Mouse (Mus musculus): ENCODE measurements around the gene Entpd3. TPM values are rescaled to one million over a fixed set of nuclear protein-coding genes. Genes with fewer than 3 reads are reported as not detected.

Gene Entpd3
- polyA plus RNA-seq, 1 experiment = not detected

DNA sequence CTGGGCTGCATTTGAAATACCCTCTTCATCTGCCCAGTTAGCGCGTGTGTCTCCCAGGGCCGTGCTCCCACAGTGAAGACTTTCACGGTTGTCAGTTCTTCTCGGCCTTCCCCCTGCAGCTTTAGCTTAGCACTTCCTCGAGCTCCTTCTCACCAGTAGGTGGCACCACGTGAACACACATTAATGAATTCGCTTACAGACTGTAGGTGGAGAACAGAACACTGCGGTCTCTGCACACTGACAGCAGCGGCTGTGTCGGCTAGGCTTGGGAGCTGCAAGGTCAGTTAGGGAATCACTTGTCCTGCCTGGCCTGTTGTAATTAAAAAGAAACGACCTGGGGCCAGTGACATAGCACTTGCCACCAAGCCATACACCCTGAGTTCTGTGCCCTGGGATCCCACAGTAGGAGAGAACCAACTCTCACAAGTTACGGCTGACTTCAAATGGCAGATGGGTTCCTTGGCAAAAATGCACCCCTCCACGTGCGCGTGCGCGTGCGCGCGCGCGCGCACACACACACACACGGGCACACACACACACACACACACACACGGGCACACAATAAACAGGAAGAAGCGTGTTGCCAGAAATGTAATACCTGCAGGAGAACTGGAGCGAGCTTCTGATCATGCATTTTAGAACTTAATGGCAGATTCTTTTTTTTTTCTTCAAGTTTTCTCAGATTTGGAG lies 43.1 kb downstream of the Entpd3 start:
- Histone ChIP-seq H3K27ac (ENCODE audit: insufficient read depth, low read depth, low read length) (0 out of 2 replicates have a peak overlapping the region, but pooled peaks have one; percentile 2), H3K4me3 (ENCODE audit: insufficient read depth, low read depth, low read length) (peak overlapping the region; percentile 20), H3K4me1 (ENCODE audit: control insufficient read depth, insufficient read depth, low read length) (peaks cover 15% of the 10 kb centered on the region)
- TF ChIP-seq CTCF (IDR thresholded peaks at IDR 0.05; ENCODE audit: insufficient read depth, low read depth, low read length) (no peak; the same call in none of the 2 replicates), POLR2A (IDR thresholded peaks at IDR 0.05; ENCODE audit: insufficient read depth, low read depth, low read length) (no peak)
- WGBS = 7% methylated on average over 28 of the region's 28 CpGs

GRCm38 (mm10) chr9:120583314-120583713 lies 43.7 kb downstream of the Entpd3 start:
- Histone ChIP-seq H3K4me3 (ENCODE audit: insufficient read depth, low read depth, low read length) (no peak overlapping the region), H3K27ac (ENCODE audit: insufficient read depth, low read depth, low read length) (no peak overlapping the region), H3K4me1 (ENCODE audit: control insufficient read depth, insufficient read depth, low read length) (peaks cover 15% of the 10 kb centered on the region)
- WGBS = 85% methylated on average over 3 of the region's 3 CpGs
- TF ChIP-seq CTCF (IDR thresholded peaks at IDR 0.05; ENCODE audit: insufficient read depth, low read depth, low read length) = no peak
- TF ChIP-seq POLR2A (IDR thresholded peaks at IDR 0.05; ENCODE audit: insufficient read depth, low read depth, low read length) = no peak

DNA sequence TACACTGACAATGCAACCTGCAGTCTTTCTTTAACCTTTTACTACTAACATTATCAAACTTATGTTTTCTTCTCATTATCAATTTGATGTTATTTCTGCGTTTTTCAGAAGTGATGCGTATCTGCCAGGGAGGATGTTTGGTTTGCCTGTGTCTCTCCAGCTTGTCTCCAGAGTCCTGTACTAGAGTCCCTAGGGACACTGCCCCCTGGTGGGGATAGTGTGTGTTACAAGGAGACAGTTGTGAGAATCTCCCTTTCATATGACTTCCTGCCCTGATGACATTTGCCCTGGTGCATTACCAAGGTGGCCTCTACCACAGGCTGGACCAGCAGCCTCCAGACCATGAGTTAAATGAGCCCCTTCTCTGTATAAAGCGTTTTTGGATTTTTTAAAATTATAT lies 46.9 kb downstream of the Entpd3 start:
- Histone ChIP-seq H3K27ac (ENCODE audit: insufficient read depth, low read depth, low read length) (no peak overlapping the region), H3K4me3 (ENCODE audit: insufficient read depth, low read depth, low read length) (no peak overlapping the region), H3K4me1 (ENCODE audit: control insufficient read depth, insufficient read depth, low read length) (peaks cover 9% of the 10 kb centered on the region)
- no peak for TF ChIP-seq POLR2A (IDR thresholded peaks at IDR 0.05; ENCODE audit: insufficient read depth, low read depth, low read length)
- TF ChIP-seq CTCF (IDR thresholded peaks at IDR 0.05; ENCODE audit: insufficient read depth, low read depth, low read length) = no peak
- WGBS = 7% methylated on average over 3 of the region's 3 CpGs

DNA sequence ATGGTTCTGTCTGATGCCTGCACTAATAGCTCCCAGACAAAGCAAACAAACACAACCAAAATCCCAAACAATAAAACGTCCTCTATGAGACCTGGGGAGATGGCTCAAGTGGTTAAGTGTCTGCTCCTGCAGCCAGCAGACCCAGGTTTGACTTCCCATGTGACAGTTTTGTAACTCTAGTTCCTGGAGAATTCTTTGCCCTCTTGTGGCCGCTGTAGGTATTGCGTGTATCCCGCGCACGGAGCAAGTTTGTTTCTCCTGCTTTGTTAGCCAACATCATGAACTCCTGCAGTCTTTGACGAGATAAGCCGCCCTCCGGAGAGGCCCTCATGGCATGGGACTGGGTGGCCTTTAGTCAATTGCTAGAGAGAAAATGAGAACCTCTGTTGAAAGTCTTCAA lies 51.9 kb downstream of the Entpd3 start:
- Histone ChIP-seq H3K4me3 (ENCODE audit: insufficient read depth, low read depth, low read length) (no peak overlapping the region), H3K27ac (ENCODE audit: insufficient read depth, low read depth, low read length) (no peak overlapping the region), H3K4me1 (ENCODE audit: control insufficient read depth, insufficient read depth, low read length) (peaks cover 6% of the 10 kb centered on the region; the same call in 1 of the 2 replicates)
- WGBS = 2% methylated on average over 9 of the region's 9 CpGs
- TF ChIP-seq CTCF (IDR thresholded peaks at IDR 0.05; ENCODE audit: insufficient read depth, low read depth, low read length) = peak; percentile 51; the same call in 1 of the 2 replicates
- no peak for TF ChIP-seq POLR2A (IDR thresholded peaks at IDR 0.05; ENCODE audit: insufficient read depth, low read depth, low read length)

DNA sequence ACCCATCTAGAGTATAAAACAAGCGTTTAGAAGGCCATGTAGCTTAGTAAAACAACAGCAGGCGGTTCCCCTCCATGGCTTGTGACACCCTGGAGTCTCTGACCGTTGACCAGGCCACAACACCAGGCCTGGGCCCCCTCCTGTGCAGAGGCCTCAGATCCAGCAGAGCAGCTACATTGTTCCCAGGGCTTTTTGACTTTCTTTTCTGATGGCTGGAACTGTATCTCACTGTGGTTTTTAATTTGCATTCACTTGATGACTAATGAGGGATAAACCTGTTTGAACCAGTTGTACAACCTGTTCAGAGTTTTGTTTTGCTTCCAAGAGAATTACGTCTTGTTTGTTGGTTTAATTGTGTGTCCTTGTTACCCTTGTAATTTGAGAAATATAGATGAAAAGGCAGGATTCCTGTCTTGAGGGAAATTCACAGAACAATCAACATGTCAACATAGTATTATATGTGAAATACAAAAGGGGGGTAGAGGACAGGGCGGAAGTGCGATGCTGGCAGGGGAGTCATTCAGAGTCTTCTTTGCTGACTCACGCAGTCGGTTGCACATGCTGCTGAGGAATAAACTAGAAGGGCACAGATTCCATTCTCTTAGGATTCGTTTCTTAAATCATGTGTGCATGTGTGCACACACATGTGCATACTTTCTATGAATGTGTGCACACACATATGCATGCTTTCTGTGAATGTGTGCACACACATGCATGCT lies 53.9 kb downstream of the Entpd3 start:
- Histone ChIP-seq H3K4me3 (ENCODE audit: insufficient read depth, low read depth, low read length) (no peak overlapping the region), H3K27ac (ENCODE audit: insufficient read depth, low read depth, low read length) (no peak overlapping the region), H3K4me1 (ENCODE audit: control insufficient read depth, insufficient read depth, low read length) (peaks cover 6% of the 10 kb centered on the region; the same call in 1 of the 2 replicates)
- no peak for TF ChIP-seq POLR2A (IDR thresholded peaks at IDR 0.05; ENCODE audit: insufficient read depth, low read depth, low read length)
- TF ChIP-seq CTCF (IDR thresholded peaks at IDR 0.05; ENCODE audit: insufficient read depth, low read depth, low read length) = no peak
- 53% methylated on average over 9 of the region's 9 CpGs for WGBS

DNA sequence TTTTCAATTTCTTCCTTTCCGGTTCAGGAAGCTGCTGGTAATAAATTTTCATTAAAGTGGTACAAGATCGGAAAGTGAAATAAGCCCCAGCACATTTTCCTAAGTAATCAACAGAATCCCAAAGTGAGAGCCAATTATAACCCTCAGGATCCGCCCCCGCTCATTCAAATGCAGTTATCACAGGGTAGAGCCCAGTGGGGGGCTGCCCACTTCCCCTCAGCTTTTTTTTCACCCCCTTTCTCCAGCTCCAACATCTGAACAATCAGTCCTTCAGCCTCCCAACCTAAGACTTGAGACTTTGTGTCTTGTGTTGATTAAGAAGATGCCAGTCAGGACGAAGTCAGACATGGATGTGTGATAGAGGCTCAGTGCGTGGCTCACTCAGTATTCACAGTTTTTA lies 55.2 kb downstream of the Entpd3 start:
- Histone ChIP-seq H3K27ac (ENCODE audit: insufficient read depth, low read depth, low read length) (no peak overlapping the region), H3K4me3 (ENCODE audit: insufficient read depth, low read depth, low read length) (no peak overlapping the region), H3K4me1 (ENCODE audit: control insufficient read depth, insufficient read depth, low read length) (peaks cover 6% of the 10 kb centered on the region; the same call in 1 of the 2 replicates)
- WGBS = 52% methylated on average over 6 of the region's 6 CpGs
- TF ChIP-seq POLR2A (IDR thresholded peaks at IDR 0.05; ENCODE audit: insufficient read depth, low read depth, low read length) (no peak), CTCF (IDR thresholded peaks at IDR 0.05; ENCODE audit: insufficient read depth, low read depth, low read length) (no peak)

- TF ChIP-seq CTCF (IDR thresholded peaks at IDR 0.05; ENCODE audit: insufficient read depth, low read depth, low read length) (no peak), POLR2A (IDR thresholded peaks at IDR 0.05; ENCODE audit: insufficient read depth, low read depth, low read length) (no peak)
- Histone ChIP-seq H3K4me1 (ENCODE audit: control insufficient read depth, insufficient read depth, low read length) (peaks cover 6% of the 10 kb centered on the region; the same call in 1 of the 2 replicates), H3K4me3 (ENCODE audit: insufficient read depth, low read depth, low read length) (no peak overlapping the region), H3K27ac (ENCODE audit: insufficient read depth, low read depth, low read length) (no peak overlapping the region)
- 70% methylated on average over 4 of the region's 4 CpGs for WGBS
Observed at GRCm38 (mm10) chr9:120595306-120595705, 55.7 kb downstream of the Entpd3 start.

DNA sequence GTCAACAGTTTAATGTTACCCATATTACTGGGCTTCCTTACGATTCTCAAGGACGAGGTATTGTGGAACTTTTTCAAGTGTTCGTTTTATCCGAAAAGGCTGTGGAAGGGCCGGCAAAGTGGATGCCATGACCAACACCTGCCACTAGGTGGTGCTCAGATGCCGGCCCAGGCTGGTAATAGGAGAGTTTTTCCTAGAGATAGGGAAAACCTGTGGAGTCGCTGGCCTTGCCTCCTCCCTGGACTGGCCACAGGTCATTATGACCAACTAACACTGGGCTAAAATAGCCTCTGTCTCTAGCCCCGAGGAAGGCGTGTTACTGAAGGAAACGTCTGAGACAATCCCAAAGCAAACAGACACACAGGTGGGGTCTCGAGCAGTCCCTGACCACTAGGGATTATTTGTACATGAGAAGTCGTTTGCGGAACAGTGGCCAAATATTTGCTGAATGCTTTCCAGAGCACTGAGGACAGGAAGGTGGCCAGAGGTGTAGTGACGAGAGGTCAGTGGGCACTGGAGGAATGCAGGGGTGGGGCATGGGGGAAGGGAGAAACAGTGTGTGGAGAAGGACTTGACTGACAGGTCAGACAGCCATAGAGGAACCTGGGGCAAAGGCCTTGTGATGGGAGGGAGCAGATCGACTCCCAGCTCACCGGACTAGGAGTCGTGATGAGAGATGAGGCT lies 62.0 kb downstream of the Entpd3 start:
- TF ChIP-seq POLR2A (IDR thresholded peaks at IDR 0.05; ENCODE audit: insufficient read depth, low read depth, low read length) = no peak
- TF ChIP-seq CTCF (IDR thresholded peaks at IDR 0.05; ENCODE audit: insufficient read depth, low read depth, low read length) = peak; percentile 92
- WGBS = 21% methylated on average over 17 of the region's 17 CpGs
- peaks cover 9% of the 10 kb centered on the region for H3K4me1 ChIP-seq (ENCODE audit: control insufficient read depth, insufficient read depth, low read length)
- H3K4me3 ChIP-seq (ENCODE audit: insufficient read depth, low read depth, low read length) = no peak overlapping the region
- H3K27ac ChIP-seq (ENCODE audit: insufficient read depth, low read depth, low read length) = no peak overlapping the region
